Mouse (Mus musculus) CH12.LX (cell line): Measurements from ENCODE around the gene Sde2. TPM values are rescaled to one million over a fixed set of nuclear protein-coding genes. Genes with fewer than 3 reads are reported as not detected.

Source experiments
- DNase-seq: peaks from one replicate; pipeline ENCODE4 v3.0.0-alpha.2; 2013; ENCODE audit errors: extremely low read depth
- H3K27ac ChIP-seq: 2 replicates; pipeline ENCODE4 v1.5.1; 2012; ENCODE audit warnings: low read depth, mild to moderate bottlenecking, control low read depth, moderate library complexity; ENCODE audit not compliant: insufficient read depth
- H3K27me3 ChIP-seq: replicated peaks from 2 replicates; pipeline ENCODE3; 2012; ENCODE audit warnings: inconsistent platforms
- H3K36me3 ChIP-seq, 2 experiments: replicated peaks in 1 of 2; 2 replicates each; pipeline versions ENCODE3 to v1.6.1; 2012; ENCODE audit warnings: inconsistent platforms in 1 of 2, low read length in 1 of 2, mild to moderate bottlenecking in 1 of 2, mixed read lengths in 1 of 2, moderate library complexity in 1 of 2; ENCODE audit not compliant: control insufficient read depth in 1 of 2, insufficient read depth in 1 of 2
- H3K4me1 ChIP-seq, 2 experiments: 2 replicates each; pipeline ENCODE4 v1.6.1; 2012; ENCODE audit warnings: inconsistent platforms in 1 of 2, moderate library complexity in 1 of 2; ENCODE audit not compliant: insufficient read depth in 2 of 2, control insufficient read depth in 1 of 2
- H3K4me2 ChIP-seq: 2 replicates; pipeline ENCODE4 v1.6.1; 2012; ENCODE audit warnings: low read depth, mild to moderate bottlenecking, control low read depth; ENCODE audit not compliant: poor library complexity, insufficient read depth, severe bottlenecking
- H3K4me3 ChIP-seq, 3 experiments: fragments of 150-350 bp in 1 of 3; sonication (generic) in 1 of 3; replicated peaks in 1 of 3; 2 replicates each; pipeline versions ENCODE3 to v1.5.1; 2011 to 2012; ENCODE audit warnings: low read depth in 2 of 3, low read length in 2 of 3, mild to moderate bottlenecking in 2 of 3, moderate library complexity in 2 of 3, control low read depth in 1 of 3, improper control_type of control experiment in 1 of 3, inconsistent platforms in 1 of 3, mixed read lengths in 1 of 3; ENCODE audit not compliant: poor library complexity in 1 of 3
- H3K79me2 ChIP-seq: replicated peaks from 2 replicates; pipeline ENCODE4 v1.6.1; 2012; ENCODE audit warnings: mild to moderate bottlenecking, moderate library complexity; ENCODE audit not compliant: control insufficient read depth, poor library complexity, insufficient read depth, severe bottlenecking; ENCODE audit errors: extremely low read depth
- H3K9ac ChIP-seq: 2 replicates; pipeline ENCODE4 v1.6.1; 2012; ENCODE audit warnings: low read depth, mild to moderate bottlenecking, control low read depth, moderate library complexity; ENCODE audit not compliant: insufficient read depth
- H3K9me3 ChIP-seq: replicated peaks from 2 replicates; pipeline ENCODE3; 2012; ENCODE audit warnings: low read length, inconsistent platforms, mixed read lengths
- BHLHE40 ChIP-seq: IDR thresholded peaks from 2 replicates; pipeline ENCODE4 v1.6.1; 2011; ENCODE audit warnings: mild to moderate bottlenecking, low read depth, low read length, improper control_type of control experiment
- CHD2 ChIP-seq: IDR thresholded peaks from 2 replicates; pipeline ENCODE4 v1.6.1; 2011; ENCODE audit warnings: low read length, improper control_type of control experiment
- CTCF ChIP-seq, 2 experiments: IDR thresholded peaks in 1 of 2; conservative IDR thresholded peaks in 1 of 2; 2 replicates each; pipeline ENCODE4 v1.5.1; 2011 to 2012; ENCODE audit warnings: low read depth in 2 of 2, low read length in 2 of 2, improper control_type of control experiment in 1 of 2, inconsistent platforms in 1 of 2, mild to moderate bottlenecking in 1 of 2, moderate library complexity in 1 of 2
- E2F4 ChIP-seq: IDR thresholded peaks from 2 replicates; pipeline ENCODE4 v1.6.1; 2011; ENCODE audit warnings: low read depth, low read length, improper control_type of control experiment; ENCODE audit not compliant: insufficient replicate concordance
- ELF1 ChIP-seq: IDR thresholded peaks from 2 replicates; pipeline ENCODE4 v1.6.1; 2014; ENCODE audit warnings: low read depth, mild to moderate bottlenecking, inconsistent platforms, low read length, improper control_type of control experiment
- EP300 ChIP-seq: IDR thresholded peaks from 2 replicates; pipeline ENCODE4 v1.6.1; 2011; ENCODE audit warnings: low read length, improper control_type of control experiment
- IRF4 ChIP-seq: IDR thresholded peaks from 2 replicates; pipeline ENCODE4 v1.6.1; 2014; ENCODE audit warnings: low read depth, mild to moderate bottlenecking, inconsistent platforms, low read length, improper control_type of control experiment
- KAT2A ChIP-seq: IDR thresholded peaks from 2 replicates; pipeline ENCODE4 v1.6.1; 2012; ENCODE audit warnings: low read length, improper control_type of control experiment, inconsistent platforms; ENCODE audit not compliant: insufficient replicate concordance
- MAX ChIP-seq: IDR thresholded peaks from 2 replicates; pipeline ENCODE4 v1.6.1; 2011; ENCODE audit warnings: low read length, improper control_type of control experiment
- NELFE ChIP-seq: IDR thresholded peaks from 2 replicates; pipeline ENCODE4 v1.6.1; 2011; ENCODE audit warnings: low read depth, low read length, improper control_type of control experiment
- NRF1 ChIP-seq: IDR thresholded peaks from 2 replicates; pipeline ENCODE4 v1.6.1; 2014; ENCODE audit warnings: low read depth, mild to moderate bottlenecking, inconsistent platforms, low read length, improper control_type of control experiment, moderate library complexity
- RAD21 ChIP-seq: IDR thresholded peaks from 2 replicates; pipeline ENCODE4 v1.6.1; 2011; ENCODE audit warnings: low read depth, mild to moderate bottlenecking, low read length, improper control_type of control experiment, moderate library complexity
- SIN3A ChIP-seq: IDR thresholded peaks from 2 replicates; pipeline ENCODE4 v1.6.1; 2012; ENCODE audit warnings: low read length, improper control_type of control experiment, inconsistent platforms
- TCF12 ChIP-seq: IDR thresholded peaks from 2 replicates; pipeline ENCODE4 v1.6.1; 2014; ENCODE audit warnings: low read depth, mild to moderate bottlenecking, inconsistent platforms, low read length, improper control_type of control experiment
- UBTF ChIP-seq: IDR thresholded peaks from 2 replicates; pipeline ENCODE4 v1.6.1; 2012; ENCODE audit warnings: low read depth, mild to moderate bottlenecking, inconsistent platforms, low read length, improper control_type of control experiment, moderate library complexity
- USF2 ChIP-seq: conservative IDR thresholded peaks from 2 replicates; pipeline ENCODE4 v1.6.1; 2011; ENCODE audit warnings: low read depth, low read length, improper control_type of control experiment
- ZC3H11A ChIP-seq: IDR thresholded peaks from 2 replicates; pipeline ENCODE4 v1.6.1; 2012; ENCODE audit warnings: low read depth, mild to moderate bottlenecking, inconsistent platforms, low read length, improper control_type of control experiment
- ZMIZ1 ChIP-seq: IDR thresholded peaks from 2 replicates; pipeline ENCODE4 v1.6.1; 2012; ENCODE audit warnings: low read depth, mild to moderate bottlenecking, inconsistent platforms, low read length, improper control_type of control experiment
- ZNF384 ChIP-seq: IDR thresholded peaks from 2 replicates; pipeline ENCODE4 v1.6.1; 2012; ENCODE audit warnings: low read depth, low read length, improper control_type of control experiment, inconsistent platforms
- dilution Hi-C: fragments of 300-500 bp; cut with MboI; formaldehyde crosslinking; loops from 2 replicates; pipeline ENCODE4 v1.14.3; 2020; ENCODE audit warnings: low sequenced_read_pairs; ENCODE audit not compliant: extremely low pct_unique_long_range_greater_than_20kb, extremely low pct_ligation_motif_present
- in situ Hi-C: fragments of 300-500 bp; cut with MboI; formaldehyde crosslinking; loops from 3 replicates; pipeline ENCODE4 v1.14.3; 2019; ENCODE audit warnings: low sequenced_read_pairs, low pct_ligation_motif_present, low pct_unique_long_range_greater_than_20kb, mixed read lengths
- polyA plus RNA-seq: library from polyadenylated mRNA; unstranded; fragments of >175 nt; gene quantifications from 2 replicates; pipeline ENCODE4 v1.2.1, GENCODE M21; 2012; ENCODE audit warnings: low read depth; ENCODE audit not compliant: insufficient read length
- total RNA-seq, 2 experiments: library from RNA; depleted of rRNA; stranded (reverse); fragments of 300-350 nt in 1 of 2; fragments of >200 nt in 1 of 2; gene quantifications; 2 replicates each; pipeline ENCODE4 v1.2.3; 2012 to 2014

The Sde2 gene
- total and polyA plus RNA-seq, 3 experiments, result 24.7 to 33.2 (median 28.0) TPM

DNA sequence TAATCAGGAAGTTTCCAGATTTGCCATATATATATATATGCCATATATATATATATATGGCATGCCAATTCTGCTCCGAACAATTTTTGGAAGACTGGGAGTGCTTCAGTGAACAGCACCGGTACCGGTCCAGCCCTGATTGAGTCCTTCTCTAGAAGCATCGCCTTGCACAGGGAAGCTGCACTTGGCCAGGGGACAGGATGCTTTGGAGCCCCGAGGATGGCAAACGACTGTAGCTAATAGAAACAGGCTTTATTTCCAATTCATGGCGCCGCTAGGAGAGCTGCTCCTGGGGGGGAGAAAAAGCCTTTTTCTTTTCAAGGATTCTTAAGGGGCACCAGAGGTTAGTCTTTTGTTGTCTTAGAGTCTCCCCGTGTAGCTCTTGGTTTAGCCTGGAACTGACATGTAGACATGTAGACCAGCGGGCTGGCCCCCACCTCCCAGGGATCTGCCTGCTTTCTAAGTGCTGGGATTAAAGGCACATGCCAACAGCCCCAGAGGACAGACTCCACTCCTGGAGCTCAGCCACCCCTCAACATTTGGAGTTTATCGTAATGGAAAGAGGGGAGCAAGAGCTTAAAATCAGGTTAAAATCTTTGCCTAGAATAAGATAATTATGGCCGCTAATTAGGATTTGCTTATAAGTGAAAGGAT, 35.4 kb upstream of the Sde2 start:
- peaks cover 1 to 3% of the 10 kb centered on the region in 2 experiments for H3K36me3 ChIP-seq
- no peak overlapping the region for H3K4me2 ChIP-seq
- peaks cover 21% of the 10 kb centered on the region for H3K27me3 ChIP-seq
- peaks cover under 1 to 12% of the 10 kb centered on the region in 2 experiments; a peak in 3 of 4 replicates for H3K4me1 ChIP-seq
- H3K27ac ChIP-seq, result no peak overlapping the region
- no peak overlapping the region for H3K9ac ChIP-seq
- no peak for DNase-seq
- TF ChIP-seq UBTF (no peak), SIN3A (no peak), RAD21 (no peak), ELF1 (no peak), IRF4 (no peak), KAT2A (no peak), CHD2 (no peak)
- H3K4me3 ChIP-seq, result no peak overlapping the region
- H3K79me2 ChIP-seq, result peaks cover 23% of the 10 kb centered on the region
- in situ Hi-C loops (no loop called here), dilution Hi-C loops (no loop called here)
- no peaks in the 10 kb centered on the region for H3K9me3 ChIP-seq

DNA sequence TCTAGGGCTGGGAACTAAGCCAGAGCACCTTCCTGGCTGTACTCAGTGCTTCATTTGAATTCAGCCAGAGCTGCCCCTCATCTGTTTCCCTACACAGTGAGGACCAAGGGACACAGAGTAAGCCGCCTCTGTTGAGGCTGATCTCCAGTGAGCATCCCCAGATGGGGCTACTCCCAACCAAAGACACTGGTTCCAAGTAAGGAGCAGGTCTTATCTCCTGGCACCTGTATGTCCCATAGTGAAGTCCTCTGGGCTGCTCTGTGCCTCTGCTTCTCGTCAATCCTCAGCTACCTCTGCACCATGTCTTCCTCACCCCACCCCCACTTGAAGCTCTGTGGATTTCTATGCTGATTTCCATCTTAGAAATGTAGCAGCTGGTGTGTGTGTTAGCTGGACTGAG, 32.9 kb upstream of the Sde2 start:
- dilution Hi-C loops (no loop called here), in situ Hi-C loops (no loop called here)
- no peak for TF ChIP-seq MAX
- no peaks in the 10 kb centered on the region for H3K36me3 ChIP-seq
- peaks cover 21% of the 10 kb centered on the region for H3K27me3 ChIP-seq
- peaks cover 3% of the 10 kb centered on the region; the same call in 1 of the 2 replicates for H3K79me2 ChIP-seq
- no peak overlapping the region for H3K27ac ChIP-seq
- no peak overlapping the region for H3K4me2 ChIP-seq
- no peak for DNase-seq
- peaks cover 0 to 17% of the 10 kb centered on the region in 2 experiments; a peak in 2 of 4 replicates for H3K4me1 ChIP-seq
- H3K4me3 ChIP-seq, result no peak overlapping the region
- H3K9me3 ChIP-seq, result no peaks in the 10 kb centered on the region
- no peak overlapping the region for H3K9ac ChIP-seq

DNA sequence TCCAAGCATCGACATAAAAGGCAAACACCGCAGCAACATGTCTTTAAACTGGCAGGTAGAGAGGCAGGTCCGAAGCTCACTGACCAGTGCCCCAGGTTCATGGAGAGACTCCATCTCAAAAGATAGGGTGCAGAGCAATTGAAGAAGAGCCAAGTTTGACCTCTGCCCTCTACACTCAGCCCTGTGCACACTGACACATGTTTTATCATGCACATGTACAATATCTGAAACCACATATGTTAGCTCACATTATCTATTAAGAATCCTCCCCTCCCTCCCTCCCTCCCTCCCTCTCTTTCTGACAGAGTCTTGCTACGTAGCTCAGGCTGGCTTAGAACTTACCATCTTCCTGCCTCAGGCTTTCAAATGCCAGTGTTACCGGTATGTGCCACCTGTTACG, 29.8 kb upstream of the Sde2 start:
- no peak for DNase-seq
- H3K79me2 ChIP-seq, result no peaks in the 10 kb centered on the region
- in situ Hi-C loops, result no loop called here
- peaks cover under 1% of the 10 kb centered on the region for H3K9me3 ChIP-seq
- H3K4me2 ChIP-seq, result no peak overlapping the region
- H3K4me3 ChIP-seq, result no peak overlapping the region
- H3K4me1 ChIP-seq, result peaks cover 0 to 17% of the 10 kb centered on the region in 2 experiments; a peak in 2 of 4 replicates
- H3K27me3 ChIP-seq, result peaks cover 5% of the 10 kb centered on the region
- no peaks in the 10 kb centered on the region for H3K36me3 ChIP-seq
- no peak overlapping the region for H3K9ac ChIP-seq
- TF ChIP-seq E2F4 (no peak), RAD21 (no peak), BHLHE40 (no peak), SIN3A (no peak), ZMIZ1 (no peak), ZC3H11A (no peak), NRF1 (no peak), CTCF (conservative IDR thresholded peaks at IDR 0.05 in 1 of 2, IDR thresholded peaks at IDR 0.05 in 1 of 2; ENCODE audit: low read depth in 2 of 2, low read length in 2 of 2) (no peak), ZNF384 (no peak), TCF12 (no peak), KAT2A (no peak), USF2 (no peak), ELF1 (no peak), NELFE (no peak), EP300 (no peak)
- dilution Hi-C loops, result no loop called here
- no peak overlapping the region for H3K27ac ChIP-seq
